Mouse (Mus musculus) heart, adult 2 months (tissue): Measurements from ENCODE around the gene Gprin1.

Source experiments
- CTCF ChIP-seq: fragments of 200-600 bp; IDR thresholded peaks from 2 replicates; pipeline ENCODE4 v1.8.1; 2022; ENCODE audit warnings: antibody characterized with exemption, mild to moderate bottlenecking, moderate library complexity
- EP300 ChIP-seq: fragments of 200-500 bp; IDR thresholded peaks from 2 replicates; pipeline ENCODE4 v1.6.1; 2011; ENCODE audit warnings: low read depth, low read length, control low read depth; ENCODE audit not compliant: insufficient read depth
- POLR2A ChIP-seq: fragments of 200-500 bp; IDR thresholded peaks from 2 replicates; pipeline ENCODE4 v1.6.1; 2011; ENCODE audit warnings: mild to moderate bottlenecking, low read depth, low read length, control low read depth; ENCODE audit not compliant: insufficient read depth

DNA sequence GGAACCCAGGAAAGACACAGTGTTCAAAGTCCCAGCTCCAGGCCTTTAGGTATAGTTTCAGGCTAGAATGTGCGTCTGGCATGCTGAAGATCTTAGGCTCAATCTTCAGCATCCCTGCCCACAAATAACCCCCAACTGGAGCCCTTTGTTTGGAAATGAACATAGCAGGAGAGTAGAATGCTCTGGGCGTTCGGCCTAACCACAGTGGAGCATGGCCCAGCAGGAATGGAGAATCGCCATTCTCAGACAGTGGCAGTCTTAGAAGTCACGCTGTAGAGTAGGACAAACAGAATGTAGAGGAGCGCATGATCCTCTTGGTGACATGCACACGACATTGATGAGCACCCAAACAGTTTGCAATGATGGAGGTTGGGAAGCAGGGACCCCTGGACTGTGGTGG lies 11.2 kb upstream of the Gprin1 start:
- TF ChIP-seq CTCF: no peak
- no peak for TF ChIP-seq EP300
- no peak for TF ChIP-seq POLR2A
